Mouse (Mus musculus): ENCODE data around the gene Dpp8.
"Not testable (repeated sequence)": the region's sequence is repeated elsewhere in the genome, so short reads cannot be mapped to it uniquely, and the experiment has no call there.

The Dpp8 gene

GRCm38 (mm10) chr9:65032269-65033108 lies at the start of gene Dpp8:
TSS of gene Dpp8 (plus strand) at chr9:65032414.
- CTCF ChIA-PET = interaction anchor here (0.8 to 0.9 kb wide), 2 partner anchors 124 to 248 kb away, joined by 3 read pairs; no protein-coding TSS in a partner anchor

GRCm38 (mm10) chr9:64985037-64985794 lies 47.0 kb upstream of the Dpp8 start:
- CTCF ChIA-PET = no interaction called here

DNA sequence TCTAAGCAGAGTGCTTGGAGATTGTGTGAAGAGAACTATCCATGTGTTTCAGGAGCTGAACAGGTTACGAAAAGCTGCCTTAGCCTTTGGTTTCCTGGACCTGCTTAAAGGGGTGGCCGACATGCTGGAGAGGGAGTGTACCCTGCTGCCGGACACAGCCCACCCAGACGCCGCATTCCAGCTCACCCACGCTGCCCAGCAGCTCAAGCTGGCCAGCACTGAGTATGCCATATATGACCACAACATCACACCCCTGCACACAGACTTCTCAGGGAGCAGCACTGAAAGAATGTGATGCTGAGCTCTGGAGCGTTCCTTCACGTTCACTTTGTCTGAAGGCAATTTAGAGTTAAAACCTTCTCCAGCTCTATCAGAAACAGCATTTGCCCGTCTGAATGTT lies 46.4 kb upstream of the Dpp8 start:
- CTCF ChIA-PET = no interaction called here

DNA sequence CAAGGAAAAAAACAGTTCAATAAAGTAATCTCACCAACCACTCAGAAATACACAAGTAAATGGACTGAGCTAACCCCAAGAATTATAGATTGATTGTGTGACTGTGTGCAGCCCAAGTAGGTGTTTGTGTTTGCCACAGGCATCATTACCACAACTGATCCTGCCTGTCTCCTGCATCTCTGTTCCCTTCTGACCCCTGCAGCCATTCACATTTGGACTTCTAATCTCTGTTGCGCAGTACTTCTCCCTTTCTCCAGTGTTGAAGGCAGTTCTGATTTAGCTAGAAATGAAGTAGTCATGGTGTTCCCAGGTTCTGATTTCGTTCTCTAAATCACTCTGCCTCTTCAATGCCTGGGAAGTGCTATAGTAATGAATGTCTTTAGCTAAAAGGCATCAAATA lies 44.6 kb upstream of the Dpp8 start:
- CTCF ChIA-PET = no interaction called here

- CTCF ChIA-PET = no interaction called here
Observed at GRCm38 (mm10) chr9:64988443-64988842, 43.8 kb upstream of the Dpp8 start.

GRCm38 (mm10) chr9:64990291-64990690 lies 41.9 kb upstream of the Dpp8 start:
- CTCF ChIA-PET = no interaction called here

DNA sequence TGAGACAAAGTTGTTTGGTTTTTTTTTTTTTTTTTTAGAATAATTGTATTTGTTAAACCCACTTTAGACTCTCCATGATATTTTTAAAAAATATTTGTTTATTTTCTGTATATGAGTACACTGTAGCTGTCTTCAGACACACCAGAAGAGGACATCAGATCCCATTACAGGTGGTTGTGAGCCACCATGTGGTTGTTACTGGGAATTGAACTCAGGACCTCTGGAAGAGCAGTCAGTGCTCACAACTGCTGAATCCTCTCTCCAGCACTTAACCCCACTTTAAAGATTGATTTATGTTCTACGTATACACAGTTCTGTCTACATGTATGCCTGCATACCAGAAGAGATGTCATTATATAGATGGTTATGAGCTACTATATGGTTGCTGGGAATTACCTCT lies 36.8 kb upstream of the Dpp8 start:
- CTCF ChIA-PET = not testable (repeated sequence)

DNA sequence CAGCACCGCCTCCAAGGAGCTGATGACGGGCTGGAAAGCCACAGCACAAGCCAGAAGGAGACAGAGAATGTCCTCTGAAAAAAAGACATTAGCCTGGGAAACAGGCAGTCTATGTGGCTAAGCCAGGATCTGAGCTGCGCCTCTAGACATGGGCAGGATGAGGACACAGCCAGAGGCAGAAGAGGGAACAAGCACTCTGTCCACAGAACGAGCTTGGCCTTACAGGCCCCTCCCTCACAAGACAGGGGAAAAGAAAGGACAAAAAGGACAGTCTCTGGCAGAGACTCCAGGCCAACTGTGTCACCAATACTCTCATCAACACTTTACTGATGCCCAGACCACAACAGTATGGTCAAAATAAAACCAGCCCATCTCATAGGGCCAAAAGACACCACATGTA lies 30.7 kb upstream of the Dpp8 start:
- CTCF ChIA-PET = no interaction called here

DNA sequence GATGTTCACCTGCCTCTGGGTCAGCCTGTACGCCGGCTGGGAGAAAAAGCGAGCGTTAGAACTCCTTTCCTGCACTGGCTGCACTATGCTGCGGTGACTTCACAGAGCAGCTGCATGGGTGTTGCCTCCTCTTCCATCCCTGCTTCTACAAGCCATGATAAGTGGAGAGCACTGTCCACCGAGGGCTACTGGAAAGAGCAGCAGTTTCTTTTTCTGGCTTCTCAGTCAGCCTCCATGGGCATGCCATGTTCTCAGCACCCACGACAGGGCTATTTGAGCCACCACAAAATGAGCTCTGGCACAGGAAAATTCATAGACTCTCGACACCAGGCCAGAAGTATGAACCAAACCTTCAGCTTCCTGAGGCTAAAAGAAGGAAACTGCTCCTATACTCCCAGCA lies 26.5 kb upstream of the Dpp8 start:
- CTCF ChIA-PET = no interaction called here

DNA sequence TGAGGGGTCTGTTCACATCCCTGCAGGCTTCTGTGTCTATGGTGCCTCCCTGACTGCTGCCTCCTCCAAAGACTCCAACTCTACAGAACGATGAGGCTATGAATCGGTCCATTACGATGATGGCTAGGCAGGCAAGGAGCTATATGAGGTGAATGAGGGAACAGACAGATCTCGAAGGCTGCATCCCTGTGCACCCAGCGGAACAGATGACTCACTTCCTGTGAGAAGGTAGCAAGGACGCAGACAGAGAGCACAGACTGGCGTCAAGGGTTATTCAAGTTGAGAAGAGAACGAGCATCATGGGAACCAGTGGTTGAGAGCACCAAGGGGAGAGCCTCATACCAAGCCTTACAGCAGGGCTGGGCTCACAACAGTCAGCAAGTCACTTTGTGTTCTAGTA lies 21.6 kb upstream of the Dpp8 start:
- CTCF ChIA-PET = no interaction called here

- CTCF ChIA-PET = interaction anchor here (0.7 kb wide), 1 partner anchor 71 kb away, joined by 4 read pairs; no protein-coding TSS in a partner anchor
Observed at GRCm38 (mm10) chr9:65011304-65011703, 20.9 kb upstream of the Dpp8 start.

GRCm38 (mm10) chr9:65015461-65016222 lies 16.6 kb upstream of the Dpp8 start:
- CTCF ChIA-PET = no interaction called here

DNA sequence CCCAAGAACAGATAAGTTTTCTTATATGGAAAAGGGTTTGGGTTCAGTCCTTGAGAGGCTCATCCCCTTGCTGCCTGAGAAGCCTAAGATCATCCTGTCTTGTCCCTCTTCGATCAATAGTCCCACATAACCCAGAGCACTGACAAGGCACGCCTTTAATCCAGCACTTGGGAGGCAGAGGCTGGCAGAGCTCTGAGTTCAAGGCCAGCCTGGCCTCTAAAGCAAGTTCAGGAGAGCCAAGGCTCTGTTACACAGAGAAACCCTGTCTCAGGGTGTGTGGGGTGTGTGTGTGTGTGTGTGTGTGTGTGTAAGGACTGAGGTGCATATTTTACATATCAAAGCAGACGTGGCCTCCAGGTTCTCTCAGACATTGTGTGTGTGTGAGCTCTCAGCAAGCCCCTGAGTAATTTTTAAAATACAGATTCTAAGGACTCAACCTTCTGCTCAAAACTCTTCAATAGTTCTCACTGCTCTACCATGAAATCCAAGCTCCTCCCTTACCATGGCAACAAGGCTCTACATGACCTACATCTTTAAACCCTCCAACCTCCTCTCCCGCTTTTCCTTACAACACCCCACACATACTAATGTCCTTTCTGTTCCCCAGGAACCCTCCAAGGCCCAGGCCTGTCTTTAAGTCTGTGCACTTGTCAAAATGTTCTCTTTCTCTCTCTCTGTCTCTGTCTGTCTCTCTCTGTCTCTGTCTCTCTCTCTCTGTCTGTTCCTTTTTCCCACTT lies 15.8 kb upstream of the Dpp8 start:
- CTCF ChIA-PET = no interaction called here

DNA sequence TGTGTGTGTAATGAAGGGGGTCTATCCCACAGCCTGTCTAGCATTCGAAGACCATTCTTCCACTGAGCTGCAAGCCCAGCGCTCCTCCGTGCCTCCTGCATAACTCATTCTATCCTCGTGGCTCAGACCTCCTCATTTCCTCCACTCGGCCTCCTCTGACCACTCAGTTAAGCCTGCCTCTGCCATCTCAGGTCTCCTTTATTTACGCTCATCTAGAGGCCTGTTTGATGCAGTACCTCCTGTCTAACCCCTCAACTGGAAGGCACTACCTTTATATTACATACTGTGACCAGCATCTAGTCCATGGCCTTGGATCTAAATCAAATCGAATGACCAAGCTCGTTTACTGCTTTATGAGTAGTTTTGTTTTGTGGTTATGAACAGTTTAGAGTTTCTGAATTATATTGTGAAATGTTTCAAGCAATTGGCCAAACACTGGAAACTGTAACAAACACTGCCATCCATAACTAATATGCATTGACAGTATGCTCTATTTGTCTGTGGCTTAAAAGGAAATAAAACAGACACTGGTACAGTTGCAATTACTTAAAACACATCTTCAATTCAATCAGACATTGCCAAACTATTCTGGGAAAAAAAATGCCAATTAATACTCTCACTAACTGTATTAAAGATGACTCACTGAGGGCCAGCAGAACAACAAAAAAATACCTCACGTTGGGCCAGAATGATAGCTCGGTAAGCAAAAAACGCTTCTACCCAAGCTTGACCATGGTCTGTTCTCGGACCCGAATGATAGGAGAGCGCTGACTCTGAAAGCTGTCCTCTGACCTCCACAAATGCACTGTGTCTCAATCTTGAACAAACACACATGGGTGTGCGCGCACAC lies 15.0 kb upstream of the Dpp8 start:
- CTCF ChIA-PET = no interaction called here

DNA sequence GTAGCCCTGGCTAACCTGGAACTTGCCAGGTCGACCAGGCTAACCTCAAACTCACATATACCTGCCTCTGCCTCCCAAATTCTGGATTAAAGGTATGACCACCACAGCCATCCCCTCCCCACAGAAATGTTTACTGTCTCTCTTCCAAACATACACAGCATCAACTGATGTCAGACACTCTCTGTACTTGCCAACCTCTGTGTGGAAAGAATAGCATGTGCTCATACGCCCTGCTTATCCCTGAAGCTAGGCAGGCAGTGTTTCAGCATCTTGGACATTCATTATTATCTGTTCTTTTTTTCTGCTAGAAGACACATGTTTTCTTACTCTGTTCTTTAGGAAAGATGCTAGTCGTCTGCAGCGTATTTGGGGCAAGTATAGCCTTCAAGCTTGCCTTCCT lies 14.3 kb upstream of the Dpp8 start:
- CTCF ChIA-PET = no interaction called here

GRCm38 (mm10) chr9:65018588-65019121 lies 13.6 kb upstream of the Dpp8 start:
- CTCF ChIA-PET = no interaction called here

DNA sequence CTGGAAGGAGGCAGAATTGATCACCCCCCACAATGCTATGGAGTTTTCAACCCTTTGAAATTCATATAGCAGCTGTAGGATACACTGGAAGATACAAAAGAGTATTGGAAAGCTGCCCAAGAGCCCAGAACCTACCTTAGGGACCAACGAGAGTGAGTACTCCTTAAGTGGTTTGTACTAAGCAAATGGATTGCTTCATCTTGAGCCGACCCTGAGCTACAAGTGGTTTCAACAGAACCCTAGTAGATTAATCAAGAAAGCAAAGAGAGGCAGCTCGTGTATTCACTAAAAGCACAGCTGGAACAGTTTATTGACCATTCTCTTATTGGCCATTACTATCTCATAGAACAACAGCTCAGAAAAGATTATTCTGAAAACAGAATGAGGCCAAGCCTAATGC lies 13.1 kb upstream of the Dpp8 start:
- CTCF ChIA-PET = no interaction called here

DNA sequence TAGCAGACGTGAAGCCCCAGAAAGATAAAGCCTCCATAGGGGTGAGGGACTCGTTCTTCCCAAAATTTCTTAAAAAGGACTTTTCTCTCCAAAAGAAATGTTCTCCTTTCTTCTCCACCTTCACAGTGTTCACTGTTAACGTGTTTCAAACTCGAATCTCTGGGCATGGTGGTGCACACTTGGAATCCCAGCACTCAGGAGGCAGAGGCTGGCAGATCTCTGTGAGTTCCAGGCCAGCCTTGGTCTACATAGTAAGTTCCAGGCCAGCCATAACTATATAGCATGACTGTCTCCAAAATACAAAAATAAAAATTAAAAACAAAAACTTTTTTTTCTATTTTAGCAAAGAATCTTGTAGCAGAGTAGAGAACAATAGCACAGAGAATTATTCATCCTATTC lies 12.1 kb upstream of the Dpp8 start:
- CTCF ChIA-PET = no interaction called here

DNA sequence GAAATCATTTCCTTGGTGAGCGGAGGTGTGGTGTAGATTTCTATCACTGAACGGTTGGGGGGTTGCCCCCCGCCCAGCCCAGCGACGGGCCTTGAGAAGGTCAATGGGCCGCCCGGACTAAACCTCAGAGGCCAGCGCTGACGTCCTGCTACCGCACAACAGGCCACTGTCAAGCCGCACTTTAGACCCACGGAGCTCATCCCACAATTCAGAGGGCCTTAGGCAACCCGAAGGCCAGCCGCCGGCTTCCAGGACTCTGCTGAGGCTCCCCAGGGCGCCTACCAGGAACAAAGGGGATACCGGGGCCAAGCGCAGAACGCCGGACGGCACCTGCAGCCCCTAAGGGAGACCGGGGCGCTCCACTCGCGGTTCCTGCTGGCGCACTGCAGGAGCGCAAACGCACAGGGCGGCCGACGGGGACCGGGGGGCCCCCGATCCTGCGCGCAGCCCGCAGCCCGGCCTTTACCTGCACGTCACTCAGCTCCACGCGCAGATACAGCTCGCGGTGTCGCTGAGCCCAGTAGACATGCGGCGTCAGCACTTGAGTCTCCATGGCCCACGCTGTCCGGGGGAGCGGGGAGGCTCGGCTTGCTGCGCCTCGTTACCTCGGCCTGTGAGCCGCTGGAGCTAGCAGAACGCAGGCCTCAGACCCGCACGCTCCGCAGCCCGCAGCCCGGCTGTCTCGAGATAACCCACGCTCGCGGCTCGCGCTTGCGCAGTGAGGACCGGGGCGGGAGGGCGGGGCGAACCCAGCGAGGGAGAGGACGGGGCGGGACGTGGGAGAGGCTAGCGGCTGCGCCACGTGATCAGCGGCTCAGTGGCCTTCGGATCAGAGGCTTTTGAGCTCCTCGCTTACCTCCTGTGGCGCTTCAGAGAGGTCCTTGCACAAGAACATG lies 11.0 kb upstream of the Dpp8 start, which contains the start of gene Hacd3:
Gene Hacd3, minus strand, starts transcription at position 703 of the 896 bp plus-strand sequence.
- CTCF ChIA-PET = interaction anchor here (0.6 to 0.7 kb wide), 2 partner anchors 209 to 341 kb away, joined by 3 to 4 read pairs; no protein-coding TSS in a partner anchor

Measured in spleen, embryonic (tissue).